Mouse (Mus musculus): ENCODE measurements around the gene Pyurf. TPM values are rescaled to one million over a fixed set of nuclear protein-coding genes. Genes with fewer than 3 reads are reported as not detected.

Gene Pyurf
- polyA plus RNA-seq, 1 experiment from 2014 or later = 18.9 TPM

DNA sequence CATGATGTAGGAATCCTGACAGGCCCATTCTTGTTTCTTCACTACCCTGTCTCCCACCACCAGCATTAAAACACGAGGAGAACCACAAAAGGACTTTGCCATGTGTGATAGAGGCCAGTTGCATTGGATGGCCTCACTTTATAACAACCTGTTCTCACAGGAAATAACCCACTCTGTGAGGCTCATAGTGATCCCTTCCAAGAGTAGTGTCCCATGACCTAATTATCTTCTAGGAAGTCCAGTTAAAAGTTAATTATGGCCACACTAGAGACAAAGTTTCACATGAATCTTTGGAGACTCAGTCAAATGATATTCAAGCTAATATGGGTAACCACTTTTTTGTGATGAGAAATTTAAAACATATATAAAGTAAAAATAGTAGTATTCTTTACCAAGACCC, 44.6 kb downstream of the Pyurf start:
- H3K36me3 ChIP-seq = no peaks in the 10 kb centered on the region
- H3K4me2 ChIP-seq = no peak overlapping the region
- no peak overlapping the region for H3K27ac ChIP-seq (replicated peaks)
- no peak overlapping the region for H3K4me3 ChIP-seq (replicated peaks)
- H3K4me1 ChIP-seq = no peaks in the 10 kb centered on the region
- H3K27me3 ChIP-seq (replicated peaks) = no peaks in the 10 kb centered on the region
- no peak overlapping the region for H3K9ac ChIP-seq (replicated peaks)
- WGBS = 65% methylated on average over 1 of the region's 1 CpGs
- H3K9me3 ChIP-seq (replicated peaks) = no peaks in the 10 kb centered on the region
- ATAC-seq (ENCODE audit: low FRiP score) = no peak

GRCm38 (mm10) chr6:57641789-57642188, 50.1 kb downstream of the Pyurf start:
- WGBS = 41% methylated on average over 4 of the region's 4 CpGs
- ATAC-seq (ENCODE audit: low FRiP score) = peak; percentile 90
- H3K36me3 ChIP-seq = no peaks in the 10 kb centered on the region

GRCm38 (mm10) chr6:57639531-57639930, 52.3 kb downstream of the Pyurf start:
- Histone ChIP-seq H3K4me3 (replicated peaks) (no peak overlapping the region), H3K9me3 (replicated peaks) (no peaks in the 10 kb centered on the region), H3K4me2 (no peak overlapping the region), H3K36me3 (no peaks in the 10 kb centered on the region), H3K27me3 (replicated peaks) (no peaks in the 10 kb centered on the region), H3K27ac (replicated peaks) (no peak overlapping the region), H3K9ac (replicated peaks) (no peak overlapping the region), H3K4me1 (peaks cover 4% of the 10 kb centered on the region)
- no peak for ATAC-seq (ENCODE audit: low FRiP score)
- 19% methylated on average over 1 of the region's 1 CpGs for WGBS

More at GRCm38 (mm10) chr6:57641789-57642188, 50.1 kb downstream of the Pyurf start:
- Histone ChIP-seq H3K27ac (replicated peaks) (no peak overlapping the region), H3K4me3 (replicated peaks) (no peak overlapping the region), H3K27me3 (replicated peaks) (no peaks in the 10 kb centered on the region), H3K4me2 (no peak overlapping the region), H3K9ac (replicated peaks) (no peak overlapping the region), H3K9me3 (replicated peaks) (no peaks in the 10 kb centered on the region), H3K4me1 (peaks cover 4% of the 10 kb centered on the region)

Other genes starting within 250 kb of the Pyurf start
- gene Ppm1k, start 156.6 kb downstream of the Pyurf start, polyA plus RNA-seq (2015; fragmentation: Nextera tagmentation; extraction: Ambion mirVana) = 7.2 and 7.5 TPM in 2 replicates
- gene Herc6, start 111.1 kb downstream of the Pyurf start, polyA plus RNA-seq (2015; fragmentation: Nextera tagmentation; extraction: Ambion mirVana) = 1.5 and 3.7 TPM in 2 replicates
- 72.0 and 80.2 TPM in 2 replicates for gene Lancl2, start 10.5 kb upstream of the Pyurf start, polyA plus RNA-seq (2015; fragmentation: Nextera tagmentation; extraction: Ambion mirVana)
- 170 and 197 TPM in 2 replicates for gene Vopp1, start 133.1 kb upstream of the Pyurf start, polyA plus RNA-seq (2015; fragmentation: Nextera tagmentation; extraction: Ambion mirVana)
- not detected in 2 replicates for gene Vmn1r21, start 158.3 kb upstream of the Pyurf start, polyA plus RNA-seq (2015; fragmentation: Nextera tagmentation; extraction: Ambion mirVana)
- gene Vmn1r22, start 215.9 kb upstream of the Pyurf start, polyA plus RNA-seq (2015; fragmentation: Nextera tagmentation; extraction: Ambion mirVana) = not detected in 2 replicates
- gene Vmn1r23, start 234.8 kb upstream of the Pyurf start, polyA plus RNA-seq (2015; fragmentation: Nextera tagmentation; extraction: Ambion mirVana) = not detected in 2 replicates

Measured in neural tube, embryonic 15.5 days (tissue).